Mouse (Mus musculus) urinary bladder, postnatal 14 days (tissue): ENCODE measurements around the gene Tmprss6.
A peak's percentile ranks its signal among the peaks of the same experiment; 100 is the strongest.

Source experiments
- DNase-seq: peaks from one replicate; pipeline ENCODE4 v3.0.0; 2021; ENCODE audit warnings: low spot score

Tmprss6 gene

DNA sequence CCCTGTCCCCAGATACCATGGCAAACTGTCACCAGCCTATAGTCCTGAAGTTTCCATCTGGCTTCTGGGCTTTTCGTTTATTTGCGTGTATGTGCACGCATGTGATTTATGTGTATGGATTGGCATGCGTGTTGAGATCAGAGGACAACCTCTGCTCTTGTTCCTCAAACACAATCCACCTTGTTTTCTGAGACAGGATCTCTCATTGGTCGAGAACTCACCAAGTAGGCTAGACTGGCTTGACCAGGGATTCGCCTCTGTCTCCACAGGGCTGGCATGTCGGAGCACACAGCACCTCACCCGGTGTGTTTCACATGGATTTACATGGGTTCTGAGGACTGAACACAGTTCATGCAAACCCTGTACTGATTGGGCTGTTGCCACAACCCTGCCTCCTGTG is 54.3 kb downstream of the Tmprss6 start:
- DNase-seq, result no peak

GRCm38 (mm10) chr15:78413719-78414117 is 54.7 kb downstream of the Tmprss6 start:
- DNase-seq, result no peak

DNA sequence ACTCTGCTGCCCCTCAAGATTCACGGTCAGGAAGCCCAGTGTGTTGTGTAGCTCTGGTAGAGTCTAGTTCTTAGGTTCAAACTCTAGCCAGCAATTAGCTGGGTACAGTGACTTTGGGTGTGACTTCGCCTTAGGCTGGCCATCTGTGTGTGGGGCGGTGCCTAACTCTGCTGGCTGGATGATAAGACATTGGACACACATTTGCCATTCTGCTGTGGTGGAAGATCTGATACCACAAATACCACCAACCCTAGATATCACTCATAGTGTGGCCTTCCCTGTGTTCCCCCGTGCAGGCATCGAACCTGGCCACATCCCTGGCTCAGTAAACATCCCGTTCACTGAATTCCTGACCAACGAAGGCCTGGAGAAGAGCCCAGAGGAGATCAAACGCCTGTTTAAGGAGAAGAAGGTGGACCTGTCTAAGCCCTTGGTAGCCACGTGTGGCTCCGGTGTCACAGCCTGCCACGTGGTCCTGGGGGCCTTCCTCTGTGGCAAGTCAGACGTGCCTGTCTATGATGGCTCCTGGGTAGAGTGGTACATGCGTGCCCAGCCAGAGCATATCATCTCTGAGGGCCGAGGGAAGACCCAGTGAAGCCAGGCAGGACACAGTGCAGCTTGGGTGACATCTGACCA is 55.2 kb downstream of the Tmprss6 start:
- no peak for DNase-seq

GRCm38 (mm10) chr15:78409570-78410052 is 58.8 kb downstream of the Tmprss6 start:
- no peak for DNase-seq

GRCm38 (mm10) chr15:78406293-78406934 is 62.0 kb downstream of the Tmprss6 start, which contains the start of gene Mpst:
TSS of gene Mpst (plus strand) at chr15:78406416.
- DNase-seq, result peak; percentile 91

GRCm38 (mm10) chr15:78405517-78406211 is 62.8 kb downstream of the Tmprss6 start, which contains the start of gene Tst:
TSS of gene Tst (minus strand) at chr15:78405907.
- peak; percentile 92 for DNase-seq

DNA sequence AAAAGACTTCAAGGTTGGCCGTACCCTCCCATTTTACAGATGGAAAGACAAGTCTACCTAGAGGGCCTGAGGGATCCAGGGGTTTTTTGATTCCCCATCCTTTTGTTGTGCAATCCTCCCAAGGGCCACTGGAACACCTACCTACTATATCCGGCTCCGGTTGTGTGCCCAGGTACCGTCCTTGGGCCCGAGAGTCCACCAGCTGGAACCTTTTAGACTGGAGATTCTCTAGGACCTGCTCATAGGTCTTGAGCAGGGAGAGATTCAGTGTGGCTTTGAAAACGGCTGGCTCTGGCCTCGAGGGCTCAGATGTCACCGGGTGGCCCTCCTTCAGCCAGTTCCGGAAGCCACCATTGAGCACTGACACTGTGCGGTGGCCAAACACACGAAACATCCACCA is 63.3 kb downstream of the Tmprss6 start:
- DNase-seq, result no peak

DNA sequence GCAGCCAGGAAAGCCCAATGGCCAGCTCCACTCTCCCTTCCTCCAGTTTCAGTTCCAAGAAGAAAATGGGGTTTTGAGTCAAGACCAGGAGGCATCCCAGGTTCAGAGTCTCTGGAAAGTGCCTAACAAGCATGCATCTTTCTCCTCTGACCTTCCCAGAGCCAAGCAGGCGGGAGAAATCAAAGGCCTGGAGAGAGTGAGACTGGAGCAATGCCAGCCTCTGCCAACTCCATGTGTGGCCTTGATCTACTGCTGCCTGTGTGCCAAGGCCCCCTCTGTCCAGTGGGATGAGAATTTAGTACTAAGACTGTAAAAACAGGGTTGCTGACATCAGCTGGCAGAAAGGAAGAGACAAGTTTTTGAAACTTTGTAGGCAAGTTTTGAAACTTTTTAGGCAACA is 64.5 kb downstream of the Tmprss6 start:
- peak; percentile 22 for DNase-seq

GRCm38 (mm10) chr15:78403301-78403741 is 65.1 kb downstream of the Tmprss6 start:
- no peak for DNase-seq

DNA sequence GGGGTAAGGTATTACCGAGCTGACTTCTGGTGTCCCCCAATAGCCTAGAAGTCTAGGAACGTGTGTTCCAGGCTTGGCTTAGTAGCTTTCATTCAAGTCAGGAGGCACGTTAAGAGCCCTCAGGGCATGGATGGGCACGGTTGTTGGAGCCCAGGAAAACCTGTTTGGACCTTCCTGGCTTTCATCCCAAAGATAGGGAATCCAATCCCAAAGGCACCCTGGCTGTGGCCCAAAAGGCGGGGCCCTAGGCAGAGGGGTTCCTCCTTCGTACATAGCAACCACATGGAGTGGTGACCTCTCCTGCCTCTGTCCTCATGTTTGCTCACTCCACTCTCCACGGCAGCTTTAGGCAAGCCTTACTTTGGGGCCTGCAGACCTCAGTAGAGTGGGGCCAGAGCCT is 66.0 kb downstream of the Tmprss6 start:
- peak; percentile 37 for DNase-seq

- peak; percentile 66 for DNase-seq
These were observed 66.5 kb downstream of the Tmprss6 start for GRCm38 (mm10) chr15:78401921-78402320.

DNA sequence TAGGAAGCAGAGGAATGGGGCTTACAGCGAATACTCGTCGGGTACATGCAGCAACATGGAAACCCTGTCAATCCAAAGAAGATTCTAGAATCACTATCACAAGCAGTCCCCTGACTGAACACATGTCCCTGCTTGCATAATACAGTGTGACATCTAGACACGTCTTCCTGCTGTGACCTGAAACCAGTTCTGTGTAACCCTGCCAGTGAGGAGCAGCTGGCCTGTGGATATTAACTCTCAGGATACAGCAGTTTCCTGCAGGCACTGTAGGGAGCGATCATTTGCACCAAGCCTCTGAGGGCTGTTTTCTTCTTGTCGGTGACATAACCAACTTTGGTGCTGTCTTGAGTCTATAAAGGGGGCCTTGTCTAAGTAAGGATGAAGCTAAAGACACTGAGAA is 67.1 kb downstream of the Tmprss6 start:
- DNase-seq, result no peak

DNA sequence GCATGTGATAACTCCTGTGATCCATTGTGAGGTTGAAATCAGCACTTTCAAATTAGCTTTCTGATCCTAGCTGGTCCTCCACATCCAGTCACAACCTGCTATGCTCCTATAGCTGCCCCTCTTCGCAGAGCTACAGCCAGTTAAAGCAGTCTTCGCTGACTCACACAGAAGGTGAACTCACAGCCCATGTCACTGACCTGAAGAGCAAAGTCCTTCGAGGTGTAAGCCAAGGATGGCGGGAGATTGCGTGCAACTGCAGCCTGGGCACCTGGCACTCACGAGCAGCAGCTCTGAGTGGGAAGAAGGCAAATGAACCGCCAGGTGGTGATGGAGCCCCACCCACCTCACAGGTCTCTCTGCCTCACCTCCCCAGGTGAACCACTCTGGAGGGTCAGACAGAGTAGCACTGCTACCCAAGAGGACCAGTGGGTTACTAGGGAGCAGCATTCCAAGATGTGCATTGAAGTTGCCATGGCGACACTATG is 72.9 kb downstream of the Tmprss6 start, which contains the start of gene Tex33:
TSS of gene Tex33 (minus strand) at position 435 of the 485 bp plus-strand sequence.
- DNase-seq, result no peak

DNA sequence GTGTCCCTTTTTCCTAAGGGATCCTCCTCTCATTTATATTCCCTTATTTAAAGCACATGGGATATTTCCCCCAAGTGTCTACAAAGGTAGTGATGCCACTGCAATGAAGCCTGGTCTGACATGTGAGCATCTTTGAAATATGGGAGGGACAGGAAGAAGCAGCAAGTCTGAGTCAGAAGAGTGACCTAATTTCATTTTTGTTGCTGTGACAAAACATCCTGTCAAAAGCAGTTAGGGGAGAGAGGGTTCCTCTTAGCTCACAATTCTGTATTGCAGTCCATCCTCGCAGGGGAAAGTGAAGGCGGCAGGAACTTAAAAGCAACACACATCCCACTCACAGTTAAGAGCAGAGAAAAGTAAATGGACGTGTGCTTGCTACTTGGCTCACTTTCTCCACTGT is 77.6 kb downstream of the Tmprss6 start:
- no peak for DNase-seq
